ENCODE assay signal across 14 mouse cellular contexts in genomic region chr16:10732421-10732820, GRCm38 (mm10). TPM values are rescaled to one million over a fixed set of nuclear protein-coding genes. Genes with fewer than 3 reads are reported as not detected.
A peak's percentile ranks its signal among the peaks of the same experiment; 100 is the strongest.
DNase-seq lines count a peak whose midpoint lies in the region; ATAC-seq and TF ChIP-seq lines count a peak whose summit lies in the region.
"Had no signal": no experiment of that assay in that cellular context is flagged by ENCODE, and none has a peak within 500 bp of the region (broad histone marks: within the 10 kb centered on the region; RNA-seq: fewer than 3 reads in every experiment).

No protein-coding gene starts in this region.

- H3K9me3 ChIP-seq in limb, embryonic 13.5 days: no peaks in the 10 kb centered on the region
- no peaks in the 10 kb centered on the region for H3K9me3 ChIP-seq in limb, embryonic 10.5 days (replicated peaks)
- H3K9me3 ChIP-seq in intestine, embryonic 15.5 days: no peaks in the 10 kb centered on the region
- no peaks in the 10 kb centered on the region for H3K9me3 ChIP-seq in kidney, embryonic 16.5 days (ENCODE audit: low read length)
- H3K9me3 ChIP-seq: embryonic facial prominence, embryonic 12.5 days had no signal

- no peaks in the 10 kb centered on the region for H3K79me2 ChIP-seq in heart, adult 2 months (replicated peaks; ENCODE audit: control insufficient read depth, insufficient read depth, low read length)

- H3K4me3 ChIP-seq in limb, embryonic 13.5 days: no peak overlapping the region
- no peak overlapping the region for H3K4me3 ChIP-seq in limb, embryonic 10.5 days
- no peak overlapping the region for H3K4me3 ChIP-seq in intestine, embryonic 15.5 days (replicated peaks)
- no peak overlapping the region for H3K4me3 ChIP-seq in heart, adult 2 months
- no peak overlapping the region for H3K4me3 ChIP-seq in kidney, embryonic 16.5 days (ENCODE audit: low read length)
- H3K4me3 ChIP-seq: embryonic facial prominence, embryonic 12.5 days had no signal

- no peak overlapping the region for H3K4me2 ChIP-seq in limb, embryonic 13.5 days (replicated peaks)
- peak overlapping the region; percentile 4; the same call in 1 of the 2 replicates for H3K4me2 ChIP-seq in intestine, embryonic 15.5 days (replicated peaks)
- H3K4me2 ChIP-seq in kidney, embryonic 16.5 days (replicated peaks; ENCODE audit: low read depth, low read length): no peak overlapping the region
- H3K4me2 ChIP-seq: embryonic facial prominence, embryonic 12.5 days had no signal

- H3K27ac ChIP-seq in limb, embryonic 13.5 days: no peak overlapping the region
- no peak overlapping the region for H3K27ac ChIP-seq in limb, embryonic 10.5 days
- no peak overlapping the region for H3K27ac ChIP-seq in intestine, embryonic 15.5 days
- no peak overlapping the region for H3K27ac ChIP-seq in heart, adult 2 months
- H3K27ac ChIP-seq in kidney, embryonic 16.5 days (ENCODE audit: low read length): no peak overlapping the region
- H3K27ac ChIP-seq: embryonic facial prominence, embryonic 12.5 days had no signal

- no peak for TF ChIP-seq EP300 in heart, adult 2 months (IDR thresholded peaks at IDR 0.05; ENCODE audit: insufficient read depth, low read depth, low read length)

- TF ChIP-seq CTCF in heart, adult 2 months (IDR thresholded peaks at IDR 0.05): no peak

- H3K27me3 ChIP-seq in limb, embryonic 13.5 days: no peaks in the 10 kb centered on the region
- H3K27me3 ChIP-seq in limb, embryonic 10.5 days (ENCODE audit: low read depth, poor library complexity, severe bottlenecking): no peaks in the 10 kb centered on the region
- H3K27me3 ChIP-seq in intestine, embryonic 15.5 days (replicated peaks): no peaks in the 10 kb centered on the region
- no peaks in the 10 kb centered on the region for H3K27me3 ChIP-seq in heart, adult 2 months (ENCODE audit: control insufficient read depth, insufficient read depth, low read length)
- no peaks in the 10 kb centered on the region for H3K27me3 ChIP-seq in kidney, embryonic 16.5 days (ENCODE audit: insufficient read depth, low read length)
- H3K27me3 ChIP-seq: embryonic facial prominence, embryonic 12.5 days had no signal

- intact Hi-C loops in heart, adult 2 months (cut with DNase I): no loop called here

- WGBS in limb, embryonic 13.5 days: 79% methylated on average over 5 of the region's 5 CpGs
- 85% methylated on average over 5 of the region's 5 CpGs for WGBS in limb, embryonic 10.5 days
- 60% methylated on average over 5 of the region's 5 CpGs for WGBS in intestine, embryonic 15.5 days
- 63% methylated on average over 5 of the region's 5 CpGs for WGBS in heart, adult 2 months
- 76% methylated on average over 5 of the region's 5 CpGs for WGBS in kidney, embryonic 16.5 days

- no peak overlapping the region for H3K9ac ChIP-seq in limb, embryonic 13.5 days
- H3K9ac ChIP-seq in intestine, embryonic 15.5 days: no peak overlapping the region
- H3K9ac ChIP-seq in heart, adult 2 months (ENCODE audit: low read depth, low read length): no peak overlapping the region
- no peak overlapping the region for H3K9ac ChIP-seq in kidney, embryonic 16.5 days (replicated peaks; ENCODE audit: low read length)
- H3K9ac ChIP-seq: embryonic facial prominence, embryonic 12.5 days had no signal

- H3K36me3 ChIP-seq in limb, embryonic 13.5 days: 0 out of 2 replicates have a peak, but pooled peaks cover 2% of the 10 kb centered on the region
- H3K36me3 ChIP-seq in limb, embryonic 10.5 days: no peaks in the 10 kb centered on the region
- H3K36me3 ChIP-seq in intestine, embryonic 15.5 days: no peaks in the 10 kb centered on the region
- H3K36me3 ChIP-seq in heart, adult 2 months (ENCODE audit: control insufficient read depth, insufficient read depth, low read length): no peaks in the 10 kb centered on the region
- H3K36me3 ChIP-seq in kidney, embryonic 16.5 days (ENCODE audit: insufficient read depth, low read length): no peaks in the 10 kb centered on the region
- H3K36me3 ChIP-seq: embryonic facial prominence, embryonic 12.5 days had no signal

- H3K4me1 ChIP-seq in limb, embryonic 13.5 days: peaks cover 9% of the 10 kb centered on the region
- peaks cover 21% of the 10 kb centered on the region for H3K4me1 ChIP-seq in limb, embryonic 10.5 days
- 0 out of 2 replicates have a peak, but pooled peaks cover 3% of the 10 kb centered on the region for H3K4me1 ChIP-seq in intestine, embryonic 15.5 days (replicated peaks)
- peaks cover 7% of the 10 kb centered on the region for H3K4me1 ChIP-seq in heart, adult 2 months (ENCODE audit: control insufficient read depth, insufficient read depth, low read length)
- peaks cover 11% of the 10 kb centered on the region for H3K4me1 ChIP-seq in kidney, embryonic 16.5 days (ENCODE audit: insufficient read depth, low read length)
- H3K4me1 ChIP-seq: embryonic facial prominence, embryonic 12.5 days had no signal

- TF ChIP-seq POLR2A in heart, adult 2 months (IDR thresholded peaks at IDR 0.05; ENCODE audit: insufficient read depth, low read depth, low read length): no peak

- ATAC-seq in limb, embryonic 13.5 days (ENCODE audit: low FRiP score, low read depth): peak; percentile 16; the same call in 1 of the 2 replicates
- ATAC-seq in intestine, embryonic 15.5 days: peak; percentile 88
- ATAC-seq in kidney, embryonic 16.5 days (ENCODE audit: low FRiP score, low TSS enrichment): no peak

- DNase-seq in limb, embryonic 10.5 days (ENCODE audit: low spot score): no peak
- DNase-seq in naive thymus-derived CD4-positive, alpha-beta T cell, adult 2 months (ENCODE audit: low read depth): peak; percentile 80
- DNase-seq in thymus, postnatal 4 days: peak; percentile 62
- no peak for DNase-seq in lung, postnatal 36 days
- DNase-seq in heart, adult 2 months: no peak
- DNase-seq: kidney, adult 9 months; lung, postnatal 10 days had no signal

RNA-seq across cellular contexts. Expression of gene Socs1, which starts 52.9 kb away (rescaled TPM):
- 15.3 and 15.5 TPM in 2 replicates for polyA plus RNA-seq in limb, embryonic 13.5 days (2015; fragmentation: Nextera tagmentation; extraction: Ambion mirVana)
- polyA plus RNA-seq in limb, embryonic 10.5 days (2016; fragmentation: Nextera tagmentation; extraction: Ambion mirVana): 3.5 and 4.6 TPM in 2 replicates
- 5.7 and 6.9 TPM in 2 replicates for polyA plus RNA-seq in intestine, embryonic 15.5 days (2015; fragmentation: Nextera tagmentation; extraction: Ambion mirVana)
- total RNA-seq in heart, adult 2 months (2021): under 1 TPM; 0.34 to 0.48 TPM
- polyA plus RNA-seq in heart, adult 2 months (2012; rRNA removed): 0.94 and 1.2 TPM in 2 replicates
- polyA plus RNA-seq in kidney, embryonic 16.5 days (2015; fragmentation: Nextera tagmentation; extraction: Ambion mirVana): 5.8 and 7.3 TPM in 2 replicates

RNA-seq across cellular contexts. Expression of gene Tnp2, which starts 56.0 kb away (rescaled TPM):
- polyA plus RNA-seq in limb, embryonic 13.5 days (2015; fragmentation: Nextera tagmentation; extraction: Ambion mirVana): not detected in 2 replicates
- not detected in 2 replicates for polyA plus RNA-seq in limb, embryonic 10.5 days (2016; fragmentation: Nextera tagmentation; extraction: Ambion mirVana)
- polyA plus RNA-seq in intestine, embryonic 15.5 days (2015; fragmentation: Nextera tagmentation; extraction: Ambion mirVana): not detected in 2 replicates
- not detected for total RNA-seq in heart, adult 2 months (2021)
- 4.9 and 6.8 TPM in 2 replicates for polyA plus RNA-seq in heart, adult 2 months (2012; rRNA removed)
- polyA plus RNA-seq in kidney, embryonic 16.5 days (2015; fragmentation: Nextera tagmentation; extraction: Ambion mirVana): not detected in 2 replicates
- total RNA-seq: left cerebral cortex, adult 18-20 months had no signal
- polyA plus RNA-seq: embryonic facial prominence, embryonic 12.5 days; heart, embryonic 14.5 days; neural tube, embryonic 11.5 days had no signal

RNA-seq across cellular contexts. Expression of gene Prm3, which starts 58.3 kb away (rescaled TPM):
- polyA plus RNA-seq in limb, embryonic 13.5 days (2015; fragmentation: Nextera tagmentation; extraction: Ambion mirVana): not detected in 2 replicates
- polyA plus RNA-seq in limb, embryonic 10.5 days (2016; fragmentation: Nextera tagmentation; extraction: Ambion mirVana): not detected in 2 replicates
- not detected in 2 replicates for polyA plus RNA-seq in intestine, embryonic 15.5 days (2015; fragmentation: Nextera tagmentation; extraction: Ambion mirVana)
- not detected for total RNA-seq in heart, adult 2 months (2021)
- 0.41 TPM in 1 of 2 replicates, not detected in the other for polyA plus RNA-seq in heart, adult 2 months (2012; rRNA removed)
- polyA plus RNA-seq in kidney, embryonic 16.5 days (2015; fragmentation: Nextera tagmentation; extraction: Ambion mirVana): not detected in 2 replicates
- total RNA-seq: left cerebral cortex, adult 18-20 months had no signal
- polyA plus RNA-seq: embryonic facial prominence, embryonic 12.5 days; heart, embryonic 14.5 days; neural tube, embryonic 11.5 days had no signal

Comparison
In these comparisons a context has a peak if more than half of its experiments do, and no peak if none do; other contexts are left out.
1. DNase-seq: peak in naive thymus-derived CD4-positive, alpha-beta T cell, adult 2 months (single experiment) and thymus, postnatal 4 days (single experiment); none in limb, embryonic 10.5 days (single experiment), lung, postnatal 36 days (single experiment) and heart, adult 2 months (0 of 2).